Mouse (Mus musculus): ENCODE measurements at regions not wholly inside any gene's neighbourhood (a gene's known extent, or its start where the extent isn't known, plus 50 kb on each side); places are given as distances from the start of the nearest gene placed in this dataset.
"Not testable (repeated sequence)": the region's sequence is repeated elsewhere in the genome, so short reads cannot be mapped to it uniquely, and the experiment has no call there.

DNA sequence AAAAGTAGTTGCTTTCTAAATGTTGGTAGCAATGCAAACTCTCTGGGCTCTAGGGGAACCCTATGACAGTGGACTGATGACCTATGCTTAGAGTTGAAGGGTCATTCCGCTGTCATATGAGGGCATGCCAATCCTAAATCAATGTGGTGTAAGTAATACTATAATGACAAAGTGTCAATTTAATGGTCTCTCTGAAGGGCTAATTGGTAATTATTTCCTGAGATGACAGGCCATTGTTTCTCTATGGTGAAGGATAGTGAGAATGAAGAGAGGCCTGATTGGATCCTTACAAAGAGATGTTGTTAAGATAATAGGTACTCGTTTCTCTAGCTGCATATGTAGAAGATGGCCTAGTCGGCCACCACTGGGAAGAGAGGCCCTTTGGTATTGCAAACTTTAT is 299.7 kb upstream of the Pou3f2 start:
- no peak for DNase-seq

DNA sequence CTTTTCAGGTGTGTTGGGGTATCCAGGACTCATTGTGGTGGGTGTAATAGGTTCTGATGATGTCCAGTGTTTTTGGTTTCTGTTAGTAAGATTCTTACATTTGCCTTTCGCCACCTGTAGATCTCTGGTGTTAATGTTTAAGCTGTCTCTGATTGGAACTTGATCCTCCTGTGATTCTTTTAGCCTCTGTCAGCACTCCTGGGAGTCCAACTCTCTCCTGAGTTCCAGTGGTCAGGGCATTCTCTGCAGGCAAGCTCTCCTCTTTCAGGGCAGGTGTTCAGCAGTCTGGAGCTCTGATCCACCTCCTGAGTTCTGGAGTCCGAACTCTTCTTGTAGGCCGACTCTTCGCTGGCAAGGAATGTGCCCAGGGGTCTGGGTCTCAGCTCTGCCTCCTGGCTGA is 274.9 kb upstream of the Pou3f2 start:
- not testable (repeated sequence) for DNase-seq
